Mouse (Mus musculus) liver, adult 10 weeks (tissue): ENCODE data around the gene AU015836. TPM values are rescaled to one million over a fixed set of nuclear protein-coding genes. Genes with fewer than 3 reads are reported as not detected.

Experiments
- polyA plus RNA-seq: library from polyadenylated mRNA; stranded (reverse); fragments of 350-450 nt; fragmentation: Illumina TruSeq; extraction: RNeasy Lipid Tissue Mini Kit (QIAGEN cat#74804); gene quantifications from one replicate; pipeline ENCODE4 v1.2.3, GENCODE M21; 2014; ENCODE audit warnings: low read depth, low replicate concordance

The AU015836 gene
- not detected for polyA plus RNA-seq

GRCm38 (mm10) chrX:93968444-93968843 is at the start of gene AU015836:
Gene AU015836, plus strand, starts transcription at chrX:93968659.

Other genes with a start within 250 kb of the AU015836 start
- 1.3 TPM for gene Pdk3, start 136.5 kb upstream of the AU015836 start, polyA plus RNA-seq
- gene Zfx, start 155.0 kb downstream of the AU015836 start, polyA plus RNA-seq: 13.6 TPM
- 155 TPM for gene Eif2s3x, start 244.2 kb downstream of the AU015836 start, polyA plus RNA-seq